Mouse (Mus musculus) thymus, adult 18-20 months (tissue): ENCODE measurements around the gene Zbtb12.

Source experiments
- DNase-seq, 2 experiments: peaks; one replicate each; pipeline ENCODE4 v3.0.0; 2022; ENCODE audit warnings: mixed read lengths in 2 of 2

The Zbtb12 gene

GRCm38 (mm10) chr17:34910982-34911381 is 31.7 kb downstream of the Zbtb12 start:
- no peak for DNase-seq

DNA sequence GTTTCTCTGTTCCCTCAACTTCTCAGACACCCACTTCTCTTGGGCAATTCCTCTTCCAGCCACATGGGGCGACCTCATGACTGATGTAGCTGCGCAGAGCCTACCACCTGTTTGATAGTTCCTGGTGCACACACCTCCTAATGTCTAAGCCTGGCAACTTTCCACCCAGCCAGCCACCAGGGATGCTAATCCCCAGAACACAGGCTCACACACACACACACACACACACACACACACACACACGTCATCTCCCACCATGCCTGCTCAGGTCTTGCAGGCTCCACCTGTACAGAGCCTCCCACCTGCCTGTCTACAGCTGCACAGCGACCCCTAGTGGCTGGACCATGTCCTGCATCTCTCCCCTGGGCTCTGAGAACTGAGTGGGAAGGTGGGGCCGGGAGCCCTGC is 32.7 kb downstream of the Zbtb12 start:
- peak; percentile 57 to 69 for DNase-seq

GRCm38 (mm10) chr17:34913930-34914665 is 34.8 kb downstream of the Zbtb12 start, which contains the start of gene Slc44a4:
Slc44a4 (plus strand) TSS chr17:34914466.
- no peak for DNase-seq

- no peak for DNase-seq
Observed at GRCm38 (mm10) chr17:34915410-34915831, 36.1 kb downstream of the Zbtb12 start.

- DNase-seq, result no peak
Observed at GRCm38 (mm10) chr17:34916316-34916715, 37.0 kb downstream of the Zbtb12 start.

DNA sequence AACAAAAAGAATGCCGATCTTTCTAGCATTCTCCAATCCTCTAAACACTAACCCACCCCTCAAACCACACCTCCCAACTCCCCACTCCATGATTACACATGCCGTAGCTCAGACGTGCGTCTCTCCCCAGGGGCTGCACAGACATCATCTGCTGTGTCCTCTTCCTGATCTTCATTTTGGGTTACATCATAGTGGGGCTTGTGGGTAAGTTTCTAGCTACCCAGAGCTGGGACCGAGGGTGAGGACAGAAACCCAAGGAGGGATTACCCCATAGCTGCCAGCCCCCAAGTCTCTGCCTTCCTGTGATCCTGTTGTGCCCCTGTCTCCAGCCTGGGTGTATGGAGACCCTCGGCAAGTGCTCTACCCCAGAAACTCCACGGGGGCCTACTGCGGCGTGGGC is 37.9 kb downstream of the Zbtb12 start:
- DNase-seq, result no peak

- DNase-seq, result no peak
Observed at GRCm38 (mm10) chr17:34922939-34923338, 43.7 kb downstream of the Zbtb12 start.

- DNase-seq, result no peak
Observed at GRCm38 (mm10) chr17:34924258-34924657, 45.0 kb downstream of the Zbtb12 start.

GRCm38 (mm10) chr17:34927306-34928019 is 48.2 kb downstream of the Zbtb12 start:
- no peak for DNase-seq

GRCm38 (mm10) chr17:34928841-34929240 is 49.6 kb downstream of the Zbtb12 start:
- no peak for DNase-seq

- DNase-seq, result peak; percentile 93 to 96
Observed at GRCm38 (mm10) chr17:34931061-34931734, 51.9 kb downstream of the Zbtb12 start, which contains the start of gene Neu1. Neu1 (plus strand) TSS chr17:34931253.

- peak; percentile 39 to 53 for DNase-seq
Observed at GRCm38 (mm10) chr17:34931735-34932098, 52.4 kb downstream of the Zbtb12 start.

DNA sequence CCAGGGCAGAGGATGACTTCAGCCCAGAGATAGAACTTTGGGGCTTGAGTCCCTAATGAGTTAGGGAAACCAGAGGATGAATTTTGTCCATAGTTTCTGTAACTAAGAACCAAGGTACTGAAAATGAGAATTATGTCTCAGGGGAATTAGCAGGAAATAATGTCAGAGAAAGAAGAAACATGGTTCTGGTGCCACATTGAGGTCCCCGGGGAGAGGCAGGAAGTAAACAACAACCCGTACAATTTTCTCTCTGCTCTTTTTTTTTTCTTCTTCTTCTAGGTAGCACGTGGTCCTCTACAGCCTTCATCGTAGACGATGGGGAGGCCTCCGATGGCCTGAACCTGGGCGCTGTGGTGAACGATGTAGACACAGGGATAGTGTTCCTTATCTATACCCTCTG is 53.0 kb downstream of the Zbtb12 start:
- peak in 1 of 2 experiments; percentile 18 for DNase-seq

- no peak for DNase-seq
Observed at GRCm38 (mm10) chr17:34934031-34934430, 54.7 kb downstream of the Zbtb12 start.

- no peak for DNase-seq
Observed at GRCm38 (mm10) chr17:34934830-34935229, 55.5 kb downstream of the Zbtb12 start.

DNA sequence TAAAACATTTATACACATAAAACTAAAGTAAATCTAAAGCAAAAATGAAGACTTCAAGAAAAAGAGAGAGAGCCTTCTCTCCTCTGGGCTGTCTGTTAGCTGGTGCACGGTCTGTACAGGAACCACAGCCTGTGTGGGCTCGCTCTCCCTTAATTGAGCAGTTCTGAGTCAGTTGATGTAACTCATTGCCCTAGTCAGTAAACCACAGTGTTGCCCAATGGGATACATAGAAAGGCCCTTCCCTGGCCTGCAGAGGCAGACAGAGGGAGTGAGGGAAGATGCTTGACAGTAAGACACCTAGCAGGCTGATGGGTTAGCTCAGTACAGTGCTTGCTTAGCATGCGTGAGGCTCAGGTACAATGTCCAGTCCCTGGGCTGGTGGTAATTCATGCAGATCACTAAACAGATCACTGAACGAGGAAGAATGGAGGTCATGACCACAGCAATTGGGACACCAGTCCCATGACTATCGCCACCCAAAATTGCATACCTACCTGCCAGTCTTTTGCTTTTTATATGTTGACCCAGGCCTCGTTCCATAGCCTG is 58.8 kb downstream of the Zbtb12 start:
- no peak for DNase-seq

GRCm38 (mm10) chr17:34941344-34942041 is 62.2 kb downstream of the Zbtb12 start:
- no peak for DNase-seq

- DNase-seq, result no peak
Observed at GRCm38 (mm10) chr17:34943128-34943815, 64.0 kb downstream of the Zbtb12 start.

GRCm38 (mm10) chr17:34944362-34944761 is 65.1 kb downstream of the Zbtb12 start:
- no peak for DNase-seq
